Mouse (Mus musculus) hindbrain, embryonic 13.5 days (tissue): ENCODE results near the gene Tdrd12. TPM values are rescaled to one million over a fixed set of nuclear protein-coding genes. Genes with fewer than 3 reads are reported as not detected.
A peak's percentile ranks its signal among the peaks of the same experiment; 100 is the strongest.
"Not testable (repeated sequence)": the region's sequence is repeated elsewhere in the genome, so short reads cannot be mapped to it uniquely, and the experiment has no call there.

Experiments
- ATAC-seq: fragments of 200-750 bp; cut with Nextera tagmentation; 2 replicates; pipeline ENCODE4 v1.8.0; 2017; ENCODE audit warnings: moderate TSS enrichment; ENCODE audit not compliant: low FRiP score
- H3K27ac ChIP-seq: fragments of 300-500 bp; sonication (generic); 2 replicates; pipeline ENCODE4 v1.5.1; 2015; ENCODE audit warnings: inconsistent platforms, mild to moderate bottlenecking, moderate library complexity
- H3K27me3 ChIP-seq: fragments of 300-500 bp; sonication (generic); 2 replicates; pipeline ENCODE4 v1.6.1; 2015; ENCODE audit warnings: mild to moderate bottlenecking, inconsistent platforms
- H3K36me3 ChIP-seq: fragments of 300-500 bp; sonication (generic); 2 replicates; pipeline ENCODE4 v1.6.1; 2015; ENCODE audit warnings: mild to moderate bottlenecking, inconsistent platforms
- H3K4me1 ChIP-seq: fragments of 300-500 bp; sonication (generic); replicated peaks from 2 replicates; pipeline ENCODE4 v1.6.1; 2015; ENCODE audit warnings: inconsistent platforms
- H3K4me2 ChIP-seq: fragments of 300-500 bp; sonication (generic); 2 replicates; pipeline ENCODE4 v1.6.1; 2015; ENCODE audit warnings: inconsistent platforms, mild to moderate bottlenecking, moderate library complexity
- H3K4me3 ChIP-seq: fragments of 300-500 bp; sonication (generic); 2 replicates; pipeline ENCODE4 v1.5.1; 2015; ENCODE audit warnings: mild to moderate bottlenecking, inconsistent platforms
- H3K9ac ChIP-seq: fragments of 300-500 bp; sonication (generic); 2 replicates; pipeline ENCODE4 v1.6.1; 2015; ENCODE audit warnings: mild to moderate bottlenecking, inconsistent platforms
- H3K9me3 ChIP-seq: fragments of 300-500 bp; sonication (generic); 2 replicates; pipeline ENCODE4 v1.6.1; 2016; ENCODE audit warnings: inconsistent platforms
- WGBS: fragments of 180-500 bp; shearing (Covaris S2); methylation state at CpG from one replicate; pipeline ENCODE4 v1.1.7; 2015; 5-methylcytosine and 5-hydroxymethylcytosine counted together
- polyA plus RNA-seq: library from polyadenylated mRNA; unstranded; fragments of >200 nt; fragmentation: Nextera tagmentation; extraction: Ambion mirVana; gene quantifications from 2 replicates; pipeline ENCODE4 v1.2.1, GENCODE M21; 2015

Gene Tdrd12
- polyA plus RNA-seq, 1 experiment from 2014 or later, result 0.43 TPM

GRCm38 (mm10) chr7:35553751-35554604 lies 16.4 kb upstream of the Tdrd12 start:
- peak overlapping the region; percentile 74 for H3K4me3 ChIP-seq
- H3K27ac ChIP-seq, result no peak overlapping the region
- ATAC-seq, result no peak
- H3K36me3 ChIP-seq, result peaks cover 24% of the 10 kb centered on the region
- WGBS, result 65% methylated on average over 10 of the region's 10 CpGs
- peaks cover 17% of the 10 kb centered on the region for H3K4me1 ChIP-seq
- no peaks in the 10 kb centered on the region for H3K27me3 ChIP-seq
- H3K4me2 ChIP-seq, result peak overlapping the region; percentile 83
- peak overlapping the region; percentile 92 for H3K9ac ChIP-seq
- no peaks in the 10 kb centered on the region for H3K9me3 ChIP-seq

- Histone ChIP-seq H3K9ac (no peak overlapping the region), H3K27ac (no peak overlapping the region), H3K27me3 (no peaks in the 10 kb centered on the region), H3K36me3 (peaks cover 38% of the 10 kb centered on the region), H3K4me1 (no peaks in the 10 kb centered on the region), H3K4me2 (no peak overlapping the region), H3K4me3 (no peak overlapping the region), H3K9me3 (no peaks in the 10 kb centered on the region)
- WGBS, result 34% methylated on average over 4 of the region's 4 CpGs
- no peak for ATAC-seq
These were observed 8.3 kb upstream of the Tdrd12 start for GRCm38 (mm10) chr7:35545881-35546280.

- Histone ChIP-seq H3K4me1 (no peaks in the 10 kb centered on the region), H3K27ac (no peak overlapping the region), H3K4me3 (no peak overlapping the region), H3K4me2 (no peak overlapping the region), H3K9me3 (no peaks in the 10 kb centered on the region), H3K36me3 (no peaks in the 10 kb centered on the region), H3K9ac (no peak overlapping the region), H3K27me3 (no peaks in the 10 kb centered on the region)
- ATAC-seq, result no peak
- WGBS, result 85% methylated on average over 12 of the region's 12 CpGs
These were observed 1.6 kb downstream of the Tdrd12 start for GRCm38 (mm10) chr7:35535750-35536512.

- H3K27ac ChIP-seq, H3K9ac ChIP-seq, H3K4me3 ChIP-seq, H3K27me3 ChIP-seq, H3K36me3 ChIP-seq, H3K4me1 ChIP-seq, H3K4me2 ChIP-seq, ATAC-seq, H3K9me3 ChIP-seq: not testable (repeated sequence)
- whole genome bisulfite sequencing, result 59% methylated on average over 1 of the region's 1 CpGs
These were observed 7.0 kb downstream of the Tdrd12 start for GRCm38 (mm10) chr7:35530544-35530943.

GRCm38 (mm10) chr7:35530026-35530425 lies 7.5 kb downstream of the Tdrd12 start:
- H3K4me2 ChIP-seq, result no peak overlapping the region
- ATAC-seq, result no peak
- no peaks in the 10 kb centered on the region for H3K9me3 ChIP-seq
- H3K36me3 ChIP-seq, result no peaks in the 10 kb centered on the region
- 76% methylated on average over 3 of the region's 3 CpGs for WGBS
- H3K4me3 ChIP-seq, result no peak overlapping the region
- no peaks in the 10 kb centered on the region for H3K4me1 ChIP-seq
- no peak overlapping the region for H3K9ac ChIP-seq
- H3K27ac ChIP-seq, result no peak overlapping the region
- no peaks in the 10 kb centered on the region for H3K27me3 ChIP-seq

- Histone ChIP-seq H3K4me2 (no peak overlapping the region), H3K4me1 (no peaks in the 10 kb centered on the region), H3K9me3 (no peaks in the 10 kb centered on the region), H3K27ac (no peak overlapping the region), H3K36me3 (no peaks in the 10 kb centered on the region), H3K4me3 (no peak overlapping the region), H3K27me3 (no peaks in the 10 kb centered on the region), H3K9ac (no peak overlapping the region)
- 83% methylated on average over 2 of the region's 2 CpGs for WGBS
- no peak for ATAC-seq
These were observed 10.8 kb downstream of the Tdrd12 start for GRCm38 (mm10) chr7:35526795-35527194.

GRCm38 (mm10) chr7:35501995-35502394 lies 35.5 kb downstream of the Tdrd12 start:
- 29% methylated on average over 4 of the region's 4 CpGs for WGBS
- H3K4me3 ChIP-seq, result no peak overlapping the region
- H3K27me3 ChIP-seq, result 0 out of 2 replicates have a peak, but pooled peaks cover 3% of the 10 kb centered on the region
- H3K9me3 ChIP-seq, result no peaks in the 10 kb centered on the region
- ATAC-seq, result no peak
- no peaks in the 10 kb centered on the region for H3K4me1 ChIP-seq
- no peak overlapping the region for H3K4me2 ChIP-seq
- H3K9ac ChIP-seq, result no peak overlapping the region
- H3K36me3 ChIP-seq, result no peaks in the 10 kb centered on the region
- no peak overlapping the region for H3K27ac ChIP-seq

GRCm38 (mm10) chr7:35497516-35497915 lies 40.0 kb downstream of the Tdrd12 start:
- Histone ChIP-seq H3K4me2 (no peak overlapping the region), H3K27me3 (no peaks in the 10 kb centered on the region), H3K4me3 (no peak overlapping the region), H3K27ac (no peak overlapping the region), H3K4me1 (no peaks in the 10 kb centered on the region), H3K9me3 (no peaks in the 10 kb centered on the region), H3K36me3 (no peaks in the 10 kb centered on the region), H3K9ac (no peak overlapping the region)
- ATAC-seq, result no peak
- WGBS, result 97% methylated on average over 2 of the region's 2 CpGs

GRCm38 (mm10) chr7:35491005-35491404 lies 46.5 kb downstream of the Tdrd12 start:
- Histone ChIP-seq H3K9me3 (no peaks in the 10 kb centered on the region), H3K4me1 (no peaks in the 10 kb centered on the region), H3K9ac (no peak overlapping the region), H3K27ac (no peak overlapping the region), H3K27me3 (no peaks in the 10 kb centered on the region), H3K36me3 (no peaks in the 10 kb centered on the region), H3K4me2 (no peak overlapping the region), H3K4me3 (no peak overlapping the region)
- no peak for ATAC-seq
- WGBS, result 83% methylated on average over 1 of the region's 1 CpGs

GRCm38 (mm10) chr7:35490186-35490585 lies 47.4 kb downstream of the Tdrd12 start:
- Histone ChIP-seq H3K4me3 (no peak overlapping the region), H3K4me1 (no peaks in the 10 kb centered on the region), H3K9ac (no peak overlapping the region), H3K36me3 (no peaks in the 10 kb centered on the region), H3K9me3 (no peaks in the 10 kb centered on the region), H3K4me2 (no peak overlapping the region), H3K27ac (no peak overlapping the region), H3K27me3 (no peaks in the 10 kb centered on the region)
- no peak for ATAC-seq
- WGBS, result 92% methylated on average over 2 of the region's 2 CpGs

- no peaks in the 10 kb centered on the region for H3K9me3 ChIP-seq
- no peak overlapping the region for H3K4me3 ChIP-seq
- no peak overlapping the region for H3K27ac ChIP-seq
- no peak overlapping the region for H3K9ac ChIP-seq
- 91% methylated on average over 8 of the region's 8 CpGs for WGBS
- no peak for ATAC-seq
- no peaks in the 10 kb centered on the region for H3K36me3 ChIP-seq
- no peaks in the 10 kb centered on the region for H3K4me1 ChIP-seq
- H3K4me2 ChIP-seq, result no peak overlapping the region
- no peaks in the 10 kb centered on the region for H3K27me3 ChIP-seq
These were observed 51.0 kb downstream of the Tdrd12 start for GRCm38 (mm10) chr7:35486553-35486952.

- Histone ChIP-seq H3K27ac (no peak overlapping the region), H3K4me3 (no peak overlapping the region), H3K9me3 (no peaks in the 10 kb centered on the region), H3K9ac (no peak overlapping the region), H3K4me2 (no peak overlapping the region), H3K27me3 (no peaks in the 10 kb centered on the region), H3K36me3 (no peaks in the 10 kb centered on the region), H3K4me1 (no peaks in the 10 kb centered on the region)
- ATAC-seq, result no peak
- WGBS, result 87% methylated on average over 2 of the region's 2 CpGs
These were observed 52.4 kb downstream of the Tdrd12 start for GRCm38 (mm10) chr7:35485126-35485525.
